Mouse (Mus musculus): ENCODE data around the gene Rgs6.

GRCm38 (mm10) chr12:83179860-83180259 is 591.8 kb downstream of the Rgs6 start:
- TF ChIP-seq POLR2A (IDR thresholded peaks at IDR 0.05; ENCODE audit: borderline replicate concordance, insufficient read depth, low read length): no peak
- TF ChIP-seq CTCF (IDR thresholded peaks at IDR 0.05; ENCODE audit: borderline replicate concordance, insufficient read depth, low read depth, low read length): no peak

Data from cerebellum, adult 2 months (tissue).